Mouse (Mus musculus) brain, embryonic 18.5 days (tissue): ENCODE results near the gene Nup188.

Experiments
- DNase-seq: peaks from one replicate; pipeline ENCODE4 v3.0.0-alpha.2; 2012; ENCODE audit warnings: low read depth, low spot score

Nup188 gene

DNA sequence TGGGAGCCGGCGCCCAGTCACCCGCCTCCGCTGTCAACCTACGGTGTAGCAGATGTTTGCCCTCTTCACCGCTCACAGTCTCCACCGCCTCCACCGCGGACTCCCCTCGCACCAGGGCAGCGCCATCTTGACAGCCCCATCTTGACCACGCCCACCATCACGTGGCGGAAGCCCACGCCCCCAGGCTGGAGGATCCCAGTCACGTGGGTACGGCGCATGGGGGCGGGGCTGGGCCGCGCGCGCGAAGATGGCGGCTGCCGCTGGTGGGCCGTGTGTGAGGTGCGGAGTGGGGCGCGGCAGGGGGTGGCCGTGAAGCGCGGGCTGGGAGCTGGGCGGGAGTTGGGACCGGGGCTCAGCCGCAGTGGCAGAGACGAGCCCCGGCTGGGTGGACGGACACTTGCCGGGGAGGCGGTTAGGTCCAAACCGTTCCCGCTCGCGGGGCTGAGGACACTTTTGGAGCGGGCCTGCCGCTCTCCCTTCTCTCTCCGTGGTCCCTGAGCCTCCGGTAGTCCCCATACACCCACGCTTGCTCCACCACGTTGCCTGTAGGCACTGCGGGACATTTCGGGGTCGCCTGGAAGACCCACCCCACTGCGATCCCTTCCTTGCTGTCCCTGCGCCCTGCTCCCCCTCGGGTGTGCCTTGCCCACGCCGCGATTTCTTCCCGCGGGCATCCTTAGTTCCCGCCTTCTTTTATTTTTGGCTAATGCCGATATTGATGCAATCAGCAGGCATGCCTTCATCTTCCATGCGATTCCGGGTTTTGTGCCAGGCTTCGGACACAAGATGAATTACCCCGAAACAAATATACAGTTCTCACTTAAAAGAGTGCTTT is at the start of gene Nup188, which contains the start of gene Dolk:
TSS of gene Nup188 (plus strand) at position 206 of the 835 bp plus-strand sequence.
TSS of gene Dolk (minus strand) at position 143 of the 835 bp plus-strand sequence.
- DNase-seq = peak; percentile 85

DNA sequence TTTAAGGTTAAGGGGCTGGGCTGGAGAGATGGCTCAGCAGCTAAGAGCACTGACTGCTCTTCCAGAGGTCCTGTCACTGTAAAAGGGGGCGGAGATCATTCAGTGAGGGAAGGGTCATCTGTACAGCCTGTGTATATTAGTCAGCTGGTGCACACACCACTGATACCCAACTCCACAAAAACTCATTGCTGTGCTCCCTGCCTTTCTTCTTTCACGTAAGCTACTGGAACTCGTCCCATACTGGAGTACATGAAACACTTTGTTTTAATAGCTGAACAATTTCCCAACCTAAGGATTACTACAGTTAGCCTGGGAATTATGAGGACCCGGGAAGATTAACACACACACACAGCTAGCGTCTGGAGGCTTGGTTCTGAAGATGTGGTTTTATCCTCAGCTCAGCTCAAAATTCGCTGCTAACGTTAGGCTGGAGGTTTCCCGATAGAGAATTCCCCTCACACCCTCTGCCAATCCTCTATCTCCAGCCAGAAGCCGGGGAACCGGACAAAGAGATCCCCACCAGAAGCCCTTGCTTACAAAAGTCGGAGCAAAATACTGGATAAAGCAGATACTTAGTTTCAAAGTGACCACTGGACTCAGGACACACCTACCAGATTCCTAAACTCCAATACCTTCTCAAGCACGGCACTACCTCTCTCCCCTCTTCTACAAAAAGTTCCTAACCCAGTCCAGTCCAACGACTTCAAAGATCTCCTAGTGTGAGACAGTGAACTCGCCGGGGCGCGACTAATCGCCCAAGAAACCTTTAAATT is 49.6 kb upstream of the Nup188 start:
- no peak for DNase-seq

DNA sequence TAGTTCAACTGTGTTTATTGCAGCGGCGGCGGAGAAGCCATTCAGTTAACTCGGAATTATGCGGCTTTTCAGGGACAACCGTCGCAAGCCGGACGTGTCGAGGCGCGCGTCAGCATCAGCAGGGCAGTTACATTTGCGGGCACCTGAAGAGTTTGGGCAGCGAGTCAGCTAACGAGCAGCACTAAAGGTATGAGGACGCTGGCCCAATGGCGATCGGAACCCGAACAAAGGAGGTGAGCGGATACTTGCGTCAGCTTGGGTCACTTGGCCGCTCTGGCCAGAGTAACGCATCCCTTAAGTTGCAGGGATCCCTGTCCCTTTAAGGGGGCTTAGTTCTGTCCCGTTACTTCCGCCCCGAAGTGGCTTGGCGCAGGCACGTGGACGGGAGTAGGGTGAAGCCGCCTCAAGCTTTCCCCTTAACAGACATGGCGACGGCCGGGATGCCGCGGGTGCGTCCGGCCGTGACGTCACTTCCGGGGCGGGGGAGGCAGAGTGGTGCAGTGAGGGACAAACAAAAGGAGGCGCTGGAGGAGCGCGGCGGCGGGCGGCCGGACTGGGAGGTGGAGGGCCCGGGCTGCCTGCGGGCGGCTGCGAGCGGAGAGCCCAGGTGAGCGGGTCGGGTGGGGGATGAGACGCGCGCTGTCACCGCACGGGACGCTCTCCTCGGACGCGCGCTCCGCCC is 48.9 kb upstream of the Nup188 start, which contains the start of gene Lrrc8a:
TSS of gene Lrrc8a (plus strand) at position 517 of the 682 bp plus-strand sequence.
- peak; percentile 94 for DNase-seq

DNA sequence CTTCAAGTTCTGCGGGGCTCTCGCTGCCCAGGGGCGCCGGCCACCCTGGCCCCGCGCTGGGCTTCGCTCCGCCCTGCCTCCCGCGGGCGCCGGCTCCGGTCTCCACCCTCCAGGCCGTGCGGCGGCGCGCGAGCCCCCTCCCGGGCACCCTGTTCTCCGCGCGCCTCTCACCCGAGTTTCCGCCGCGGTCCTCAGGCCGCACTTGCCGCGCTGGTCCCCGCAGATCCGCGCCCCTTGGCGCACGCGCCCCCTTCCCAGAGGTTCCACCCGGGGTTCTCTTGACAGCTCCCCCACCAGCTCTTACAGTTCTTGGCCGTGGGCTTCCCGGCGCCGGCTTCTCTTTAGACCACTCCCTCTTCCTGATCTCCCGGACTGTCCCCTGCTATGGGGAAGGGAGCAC is 48.3 kb upstream of the Nup188 start:
- DNase-seq = no peak

DNA sequence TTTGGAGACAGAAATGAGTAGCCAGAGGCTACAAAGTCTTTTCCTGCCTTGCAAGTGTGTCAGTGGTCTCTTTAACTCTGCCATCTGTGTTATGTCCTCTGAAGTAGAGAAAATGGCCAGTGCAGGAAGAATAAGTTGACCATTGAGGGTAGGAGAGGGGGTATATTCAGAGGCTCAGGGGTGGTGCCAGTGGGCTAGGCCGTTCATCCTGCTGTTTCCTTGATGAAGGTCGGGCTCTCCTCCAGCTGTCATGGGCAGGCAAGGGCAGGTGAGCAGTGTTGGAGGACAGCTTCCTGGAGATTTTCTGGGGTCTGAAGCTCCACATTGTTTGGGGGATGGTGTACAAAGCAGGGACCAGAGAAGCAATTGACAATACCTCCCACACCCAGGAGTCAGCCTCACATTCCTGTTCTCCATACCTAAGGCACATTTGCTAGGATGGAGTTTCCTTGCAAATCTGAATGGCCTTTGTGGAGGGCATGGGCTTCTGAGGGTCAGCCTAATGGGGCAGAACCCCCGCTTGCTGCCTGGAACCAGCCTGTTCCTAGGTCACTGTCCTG is 47.2 kb upstream of the Nup188 start:
- DNase-seq = no peak

DNA sequence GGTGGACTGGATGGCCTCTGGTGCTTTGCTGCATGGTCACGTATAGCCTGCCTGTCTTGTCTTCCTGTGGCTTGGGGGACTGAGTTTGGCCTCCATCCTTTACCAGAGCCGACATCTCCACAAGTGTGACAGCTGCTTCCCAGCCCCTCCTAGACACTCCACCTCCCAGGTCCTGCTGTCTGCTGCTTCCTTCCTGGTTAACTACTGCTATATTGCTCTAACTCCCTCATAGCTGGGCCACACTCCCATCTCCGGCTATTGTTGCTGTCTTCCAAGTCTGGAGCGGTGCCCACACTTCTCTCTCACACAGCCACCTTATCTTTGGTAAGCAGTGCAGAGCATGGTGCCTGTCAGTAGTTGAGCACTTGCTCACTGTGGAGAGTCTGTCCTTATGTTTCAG is 46.4 kb upstream of the Nup188 start:
- DNase-seq = no peak

DNA sequence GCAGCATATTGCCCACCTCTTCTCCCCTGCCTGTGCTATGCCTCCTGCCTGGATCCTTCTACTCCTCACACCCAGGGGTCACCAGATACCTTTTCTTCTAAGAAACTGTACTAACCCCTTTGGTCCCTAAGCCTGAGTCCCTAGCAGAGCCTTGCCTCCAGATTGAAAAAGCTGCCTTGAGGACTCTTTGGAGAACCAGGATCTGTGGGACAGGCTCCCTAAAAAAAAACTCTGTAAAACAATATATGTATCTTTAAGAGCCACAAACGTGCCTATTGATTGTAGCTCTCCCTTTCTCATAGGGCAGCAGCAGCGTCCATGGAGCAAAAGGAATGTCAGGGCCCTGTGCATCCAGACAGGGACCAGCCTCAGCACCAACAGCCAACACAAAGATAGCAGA is 45.9 kb upstream of the Nup188 start, which contains the start of gene Gm28035:
TSS of gene Gm28035 (plus strand) at position 301 of the 400 bp plus-strand sequence.
- DNase-seq = no peak

DNA sequence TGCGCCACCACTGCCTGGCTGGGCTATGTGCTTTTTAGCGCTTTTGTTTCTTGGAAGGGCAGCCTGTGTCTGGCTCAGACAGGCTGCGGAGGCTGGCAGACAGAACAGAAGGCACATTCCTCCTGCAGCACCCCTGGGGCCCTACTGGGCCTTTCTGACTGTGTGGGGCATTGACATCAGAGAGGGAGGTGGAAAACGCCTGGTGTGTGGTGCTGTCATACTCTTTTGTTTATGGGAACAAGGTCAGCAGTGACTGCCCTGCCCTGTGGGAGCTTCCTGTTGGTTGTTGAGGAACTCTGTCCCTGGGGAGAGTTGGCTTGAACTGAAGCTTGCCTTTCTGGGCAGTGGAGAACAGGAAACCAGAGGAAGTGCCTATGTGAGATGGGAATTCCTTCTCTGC is 43.7 kb upstream of the Nup188 start:
- DNase-seq = no peak

DNA sequence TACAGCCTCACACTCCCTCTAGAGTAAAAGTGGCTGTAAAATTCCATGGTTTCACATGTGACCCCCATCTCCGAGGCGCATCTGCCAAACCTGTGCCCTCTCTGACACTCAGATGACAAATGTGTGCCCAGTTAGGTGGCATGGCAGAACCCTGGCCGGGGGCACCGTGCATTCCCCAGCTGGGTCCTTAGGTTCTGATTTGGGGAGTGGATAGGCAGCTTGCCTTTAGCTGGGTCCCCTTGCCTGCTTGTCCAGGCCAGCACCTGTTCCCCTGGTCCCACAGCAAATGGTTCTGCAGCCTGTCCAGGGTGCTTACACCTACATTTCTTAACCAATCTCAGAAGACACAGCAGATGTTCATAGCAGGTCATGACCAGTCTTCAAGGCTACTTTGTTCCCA is 42.8 kb upstream of the Nup188 start:
- DNase-seq = no peak

DNA sequence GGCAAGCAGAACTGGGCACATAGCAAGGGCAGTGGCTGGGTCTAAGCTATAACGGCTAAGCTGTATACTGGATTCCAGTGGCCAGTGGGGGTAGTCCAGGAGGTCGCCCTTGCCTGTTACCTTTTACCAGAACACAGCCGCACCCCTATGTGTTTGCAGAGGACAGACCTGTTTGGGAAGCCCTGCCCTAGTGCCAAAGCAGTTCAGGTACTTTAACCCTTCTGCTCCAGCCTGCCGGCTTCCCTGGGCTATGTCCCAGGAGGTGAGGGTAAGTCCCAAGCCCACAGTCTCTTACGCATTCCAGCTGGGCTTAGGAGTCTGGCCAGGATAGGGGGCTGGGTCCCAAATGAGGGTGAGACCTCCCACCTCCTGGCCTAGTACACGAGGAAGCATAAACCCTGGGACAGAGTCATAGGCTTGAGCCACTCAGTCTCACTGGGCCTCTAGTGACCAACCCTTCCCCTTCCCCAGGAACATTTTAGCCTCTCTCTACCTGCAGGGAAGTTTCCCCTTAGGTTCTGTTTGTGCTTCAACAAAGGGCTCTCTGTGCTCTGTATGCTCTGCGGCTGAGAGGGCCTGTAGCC is 41.5 kb upstream of the Nup188 start:
- DNase-seq = no peak

DNA sequence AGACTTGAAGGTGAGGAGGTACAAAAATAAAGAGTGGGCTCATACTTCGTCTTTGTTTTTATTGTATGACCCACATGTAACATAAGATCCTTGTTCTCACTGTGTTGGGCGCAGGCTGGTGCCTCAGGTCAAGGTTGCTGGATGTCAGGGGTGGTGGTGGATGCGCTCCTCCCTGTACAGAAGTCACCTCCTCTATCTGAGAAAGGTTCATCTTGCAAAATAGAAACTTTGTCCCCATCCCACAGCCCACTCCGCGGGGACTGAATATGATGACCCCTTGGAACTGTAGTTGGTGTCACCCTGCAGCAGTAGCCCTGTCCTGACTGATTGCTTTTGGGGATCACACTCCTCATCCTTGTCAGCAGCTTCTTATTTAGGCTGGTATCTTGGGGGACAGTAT is 39.2 kb upstream of the Nup188 start:
- DNase-seq = no peak

DNA sequence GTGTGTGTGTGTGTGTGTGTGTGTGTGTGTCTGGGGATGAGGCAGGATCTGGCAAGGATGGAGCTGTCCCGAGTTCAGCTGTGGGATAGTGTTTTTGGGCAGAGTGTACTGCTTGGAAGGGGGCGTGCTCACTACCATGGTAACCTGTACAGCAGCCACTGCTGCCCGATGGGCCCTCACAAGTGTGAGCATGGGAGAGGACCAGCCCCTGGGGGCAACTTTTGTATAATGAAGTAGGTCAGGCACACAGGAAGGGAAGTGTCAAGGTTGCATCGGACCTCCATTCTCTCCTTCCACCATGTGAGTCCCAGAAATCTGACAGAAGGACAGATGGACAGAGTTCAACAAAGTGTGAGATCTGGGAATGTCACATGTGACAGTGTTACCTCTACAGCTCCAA is 38.5 kb upstream of the Nup188 start:
- DNase-seq = no peak

DNA sequence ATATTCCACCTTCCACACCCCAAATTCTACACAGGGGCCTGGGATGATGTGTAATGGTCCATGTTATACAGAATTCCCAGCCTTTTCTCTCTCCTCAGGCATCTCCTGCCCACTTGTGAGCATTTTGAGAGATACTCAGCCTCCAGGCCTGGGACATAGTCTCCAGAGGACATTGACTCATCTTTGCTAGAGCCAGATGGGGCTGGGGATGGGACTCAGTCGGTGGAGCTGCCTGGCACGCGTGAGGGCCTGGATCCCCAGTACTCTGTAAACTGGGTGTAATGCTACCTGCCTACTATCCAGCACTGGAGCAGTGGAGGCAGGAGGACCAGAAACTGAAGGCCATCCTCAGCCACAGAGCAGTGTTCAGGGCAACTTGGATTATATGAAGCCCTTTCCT is 37.0 kb upstream of the Nup188 start:
- DNase-seq = no peak

DNA sequence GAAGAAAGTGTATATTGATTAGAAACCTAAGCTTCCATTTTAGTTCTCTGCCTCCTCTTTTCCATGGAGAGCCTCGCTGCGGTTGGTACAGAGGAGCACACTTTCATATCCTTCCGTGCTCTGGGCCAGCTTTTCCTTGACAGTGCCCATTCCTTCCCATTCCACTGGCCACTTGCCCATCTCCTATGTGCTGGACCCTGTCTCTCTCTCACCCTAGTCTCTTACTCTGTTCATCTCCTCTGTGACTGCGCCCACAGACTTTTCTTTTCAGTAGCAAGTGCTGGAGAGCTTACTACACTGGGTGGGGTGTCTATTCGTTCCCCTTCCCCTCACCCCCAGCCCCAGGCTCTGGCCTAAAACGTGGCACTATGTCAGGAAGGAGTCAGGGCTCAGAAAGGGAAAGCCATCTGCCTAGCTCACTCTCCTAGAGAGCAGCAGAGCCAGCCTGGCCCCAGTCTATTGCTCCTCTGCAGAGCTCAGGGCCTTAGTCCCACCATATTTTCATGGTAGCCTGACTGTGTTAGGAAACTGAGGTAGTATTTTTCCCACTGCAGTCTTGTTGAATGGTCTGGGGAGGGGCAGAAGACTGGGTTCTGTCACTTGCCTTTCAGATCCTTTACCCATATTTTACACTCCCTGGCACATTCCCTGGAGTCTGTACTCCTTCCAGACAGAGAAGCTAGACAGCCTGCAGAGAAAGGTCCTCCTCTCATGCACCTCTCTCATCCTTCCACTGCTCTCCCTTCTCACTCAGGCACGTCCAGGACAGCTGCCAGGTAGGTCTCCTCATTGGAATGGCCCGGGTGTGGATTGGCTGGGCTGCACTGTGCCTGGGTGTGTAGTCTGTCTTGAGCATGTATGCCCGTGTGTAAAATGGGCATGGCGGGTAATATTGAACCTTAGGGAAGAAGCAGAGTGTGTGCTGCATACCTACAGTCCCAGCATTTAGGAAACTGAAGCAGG is 35.8 kb upstream of the Nup188 start:
- no peak for DNase-seq

DNA sequence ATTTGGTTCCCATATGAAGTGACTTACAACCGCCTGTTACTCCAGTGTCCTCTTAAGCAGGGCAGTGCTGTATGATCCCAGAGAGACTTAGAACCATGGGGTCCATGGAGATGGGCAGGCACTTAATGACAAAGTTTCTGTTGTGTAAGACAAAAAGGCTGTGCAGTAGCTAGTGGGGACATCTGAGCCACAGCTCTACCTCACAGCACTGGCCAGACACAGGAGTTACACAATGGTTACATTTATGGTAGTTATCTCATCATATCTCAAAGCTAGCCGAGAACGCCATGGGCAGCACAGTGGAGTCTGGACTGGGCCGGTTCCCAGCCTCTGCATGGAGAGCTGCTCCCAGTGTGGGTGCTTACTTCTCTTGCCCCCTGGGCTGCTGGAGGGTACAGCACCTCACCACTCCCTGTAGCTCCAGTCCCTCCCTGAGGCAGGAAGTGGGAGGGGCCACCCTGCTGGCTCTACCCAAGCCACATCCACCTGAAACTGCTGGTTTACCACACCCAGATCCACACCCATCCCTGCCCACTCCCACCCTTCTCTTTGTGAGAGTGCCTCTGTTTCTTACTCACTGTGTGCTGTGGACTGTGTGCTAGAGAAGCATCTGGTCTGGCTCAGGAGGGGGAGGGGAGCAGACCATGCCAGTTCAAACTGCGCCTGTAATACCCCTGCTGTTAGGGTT is 34.6 kb upstream of the Nup188 start:
- DNase-seq = no peak

DNA sequence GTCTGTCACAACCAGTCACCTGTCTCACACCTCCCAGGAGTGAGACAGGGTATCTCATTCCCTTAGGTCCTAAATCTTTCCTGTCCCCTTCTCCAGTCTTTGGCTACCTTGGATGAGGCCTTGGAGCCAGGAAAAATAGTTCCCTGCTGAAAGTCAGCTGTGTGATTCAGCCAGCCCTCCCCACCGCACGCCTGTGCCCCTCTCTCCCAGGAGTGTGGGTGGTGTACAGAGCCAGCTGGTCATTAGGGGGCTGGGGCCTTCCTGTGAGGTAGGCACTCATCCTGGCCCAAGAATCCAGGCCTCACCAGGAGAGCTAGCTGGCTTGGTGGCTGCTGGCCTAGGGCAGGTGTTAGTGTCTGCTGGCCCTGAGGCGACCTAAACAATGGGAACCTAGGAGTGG is 33.7 kb upstream of the Nup188 start:
- no peak for DNase-seq

DNA sequence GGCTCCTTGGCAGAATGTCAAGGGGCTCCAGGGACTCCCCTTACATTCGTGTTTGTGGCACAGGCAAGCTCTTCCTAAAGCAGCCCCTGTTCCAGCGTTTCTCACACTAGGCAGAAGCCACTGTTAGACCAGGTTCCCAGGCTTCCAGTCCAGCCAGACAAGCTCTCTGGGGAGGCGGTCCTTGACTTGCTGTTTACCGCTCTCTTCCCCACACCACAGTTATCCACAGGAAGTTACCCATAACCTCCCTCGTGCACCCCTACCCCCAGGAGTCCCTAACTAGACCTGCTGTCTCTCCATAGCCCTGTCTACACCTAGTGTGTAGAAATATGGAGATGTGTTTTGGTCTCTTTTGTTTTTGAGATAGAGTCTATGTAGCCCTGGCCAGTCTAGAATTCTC is 32.4 kb upstream of the Nup188 start:
- no peak for DNase-seq

DNA sequence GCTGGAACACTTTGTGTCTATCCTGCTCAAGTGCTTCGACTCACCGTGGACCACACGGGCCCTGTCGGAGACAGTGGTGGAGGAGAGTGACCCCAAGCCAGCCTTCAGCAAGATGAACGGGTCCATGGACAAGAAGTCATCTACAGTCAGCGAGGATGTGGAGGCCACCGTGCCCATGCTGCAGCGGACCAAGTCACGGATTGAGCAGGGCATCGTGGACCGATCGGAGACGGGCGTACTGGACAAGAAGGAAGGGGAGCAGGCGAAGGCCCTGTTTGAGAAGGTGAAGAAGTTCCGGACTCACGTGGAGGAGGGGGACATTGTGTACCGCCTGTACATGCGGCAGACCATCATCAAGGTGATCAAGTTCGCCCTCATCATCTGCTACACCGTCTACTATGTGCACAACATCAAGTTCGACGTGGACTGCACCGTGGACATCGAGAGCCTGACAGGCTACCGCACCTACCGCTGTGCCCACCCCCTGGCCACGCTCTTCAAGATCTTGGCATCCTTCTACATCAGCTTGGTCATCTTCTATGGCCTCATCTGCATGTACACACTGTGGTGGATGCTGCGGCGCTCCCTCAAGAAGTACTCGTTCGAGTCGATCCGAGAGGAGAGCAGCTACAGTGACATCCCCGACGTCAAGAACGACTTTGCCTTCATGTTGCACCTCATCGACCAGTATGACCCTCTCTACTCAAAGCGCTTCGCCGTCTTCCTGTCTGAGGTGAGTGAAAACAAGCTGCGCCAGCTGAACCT is 30.4 kb upstream of the Nup188 start:
- no peak for DNase-seq
